Mouse (Mus musculus) embryonic facial prominence, embryonic 15.5 days (tissue): ENCODE data around the gene Gm20388. TPM values are rescaled to one million over a fixed set of nuclear protein-coding genes. Genes with fewer than 3 reads are reported as not detected.

Source experiments
- ATAC-seq: fragments of 200-750 bp; cut with Nextera tagmentation; 2 replicates; pipeline ENCODE4 v1.8.0; 2017; ENCODE audit warnings: low read depth, moderate TSS enrichment; ENCODE audit not compliant: insufficient number of reproducible peaks, low FRiP score, low TSS enrichment
- H3K27ac ChIP-seq: fragments of 300-500 bp; sonication (generic); replicated peaks from 2 replicates; pipeline ENCODE4 v1.5.1; 2015; ENCODE audit warnings: mild to moderate bottlenecking, inconsistent platforms
- H3K27me3 ChIP-seq: fragments of 300-500 bp; sonication (generic); 2 replicates; pipeline ENCODE4 v1.6.1; 2015; ENCODE audit warnings: inconsistent platforms
- H3K36me3 ChIP-seq: fragments of 300-500 bp; sonication (generic); 2 replicates; pipeline ENCODE4 v1.6.1; 2015; ENCODE audit warnings: mild to moderate bottlenecking, inconsistent platforms
- H3K4me1 ChIP-seq: fragments of 300-500 bp; sonication (generic); 2 replicates; pipeline ENCODE4 v1.6.1; 2015; ENCODE audit warnings: inconsistent platforms
- H3K4me2 ChIP-seq: fragments of 300-500 bp; sonication (generic); replicated peaks from 2 replicates; pipeline ENCODE4 v1.6.1; 2015; ENCODE audit warnings: mild to moderate bottlenecking, inconsistent platforms
- H3K4me3 ChIP-seq: fragments of 300-500 bp; sonication (generic); replicated peaks from 2 replicates; pipeline ENCODE4 v1.5.1; 2015; ENCODE audit warnings: mild to moderate bottlenecking, inconsistent platforms
- H3K9ac ChIP-seq: fragments of 300-500 bp; sonication (generic); 2 replicates; pipeline ENCODE4 v1.6.1; 2015; ENCODE audit warnings: inconsistent platforms
- H3K9me3 ChIP-seq: fragments of 300-500 bp; sonication (generic); replicated peaks from 2 replicates; pipeline ENCODE4 v1.6.1; 2016; ENCODE audit warnings: inconsistent platforms
- WGBS: fragments of 180-500 bp; shearing (Covaris S2); methylation state at CpG from one replicate; pipeline ENCODE4 v1.1.7; 2015; 5-methylcytosine and 5-hydroxymethylcytosine counted together
- polyA plus RNA-seq: library from polyadenylated mRNA; unstranded; fragments of >200 nt; fragmentation: Nextera tagmentation; extraction: Ambion mirVana; gene quantifications from 2 replicates; pipeline ENCODE4 v1.2.1, GENCODE M21; 2015

Gm20388 gene
- polyA plus RNA-seq, 1 experiment from 2014 or later = 8.0 TPM

- Histone ChIP-seq H3K9me3 (no peaks in the 10 kb centered on the region), H3K36me3 (no peaks in the 10 kb centered on the region), H3K4me1 (peaks cover 4% of the 10 kb centered on the region; the same call in 1 of the 2 replicates), H3K4me2 (no peak overlapping the region), H3K27me3 (0 out of 2 replicates have a peak, but pooled peaks cover 3% of the 10 kb centered on the region), H3K9ac (no peak overlapping the region), H3K4me3 (no peak overlapping the region), H3K27ac (no peak overlapping the region)
- no peak for ATAC-seq
- 61% methylated on average over 19 of the region's 19 CpGs for WGBS
These were observed 1293.2 kb downstream of the Gm20388 start for GRCm38 (mm10) chr8:121203612-121204376.

GRCm38 (mm10) chr8:121207171-121207570, 1296.5 kb downstream of the Gm20388 start:
- no peak overlapping the region for H3K4me3 ChIP-seq
- 88% methylated on average over 2 of the region's 2 CpGs for WGBS
- H3K4me1 ChIP-seq = peaks cover 4% of the 10 kb centered on the region
- no peak overlapping the region for H3K4me2 ChIP-seq
- no peaks in the 10 kb centered on the region for H3K9me3 ChIP-seq
- H3K27ac ChIP-seq = no peak overlapping the region
- H3K36me3 ChIP-seq = no peaks in the 10 kb centered on the region
- H3K27me3 ChIP-seq = no peaks in the 10 kb centered on the region
- H3K9ac ChIP-seq = no peak overlapping the region
- ATAC-seq = no peak

GRCm38 (mm10) chr8:121210627-121211026, 1300.0 kb downstream of the Gm20388 start:
- H3K4me2 ChIP-seq = no peak overlapping the region
- H3K4me1 ChIP-seq = no peaks in the 10 kb centered on the region; the same call in 1 of the 2 replicates
- H3K27ac ChIP-seq = no peak overlapping the region
- WGBS = 85% methylated on average over 3 of the region's 3 CpGs
- no peaks in the 10 kb centered on the region for H3K36me3 ChIP-seq
- no peak for ATAC-seq
- no peaks in the 10 kb centered on the region for H3K27me3 ChIP-seq
- H3K9me3 ChIP-seq = no peaks in the 10 kb centered on the region
- H3K4me3 ChIP-seq = no peak overlapping the region
- no peak overlapping the region for H3K9ac ChIP-seq

- H3K9ac ChIP-seq = no peak overlapping the region
- H3K4me2 ChIP-seq = no peak overlapping the region
- H3K27me3 ChIP-seq = no peaks in the 10 kb centered on the region
- no peak overlapping the region for H3K27ac ChIP-seq
- WGBS = 48% methylated on average over 15 of the region's 15 CpGs
- no peak for ATAC-seq
- H3K4me1 ChIP-seq = no peaks in the 10 kb centered on the region; the same call in 1 of the 2 replicates
- no peak overlapping the region for H3K4me3 ChIP-seq
- H3K36me3 ChIP-seq = no peaks in the 10 kb centered on the region
- H3K9me3 ChIP-seq = no peaks in the 10 kb centered on the region
These were observed 1302.6 kb downstream of the Gm20388 start for GRCm38 (mm10) chr8:121213236-121213635.

- no peaks in the 10 kb centered on the region for H3K9me3 ChIP-seq
- no peaks in the 10 kb centered on the region for H3K36me3 ChIP-seq
- 0 out of 2 replicates have a peak, but pooled peaks cover under 1% of the 10 kb centered on the region for H3K27me3 ChIP-seq
- WGBS = 58% methylated on average over 10 of the region's 10 CpGs
- no peak for ATAC-seq
- no peaks in the 10 kb centered on the region; the same call in 1 of the 2 replicates for H3K4me1 ChIP-seq
- H3K9ac ChIP-seq = no peak overlapping the region
- no peak overlapping the region for H3K27ac ChIP-seq
- no peak overlapping the region for H3K4me3 ChIP-seq
- H3K4me2 ChIP-seq = no peak overlapping the region
These were observed 1303.0 kb downstream of the Gm20388 start for GRCm38 (mm10) chr8:121213651-121214050.

GRCm38 (mm10) chr8:121214975-121215374, 1304.3 kb downstream of the Gm20388 start:
- peaks cover 7% of the 10 kb centered on the region for H3K4me1 ChIP-seq
- no peak overlapping the region for H3K4me3 ChIP-seq
- no peak for ATAC-seq
- no peak overlapping the region for H3K4me2 ChIP-seq
- H3K9ac ChIP-seq = no peak overlapping the region
- 75% methylated on average over 10 of the region's 10 CpGs for WGBS
- no peak overlapping the region for H3K27ac ChIP-seq
- H3K27me3 ChIP-seq = peaks cover 13% of the 10 kb centered on the region
- no peaks in the 10 kb centered on the region for H3K9me3 ChIP-seq
- no peaks in the 10 kb centered on the region for H3K36me3 ChIP-seq

GRCm38 (mm10) chr8:121216441-121216949, 1305.9 kb downstream of the Gm20388 start:
- H3K9me3 ChIP-seq = no peaks in the 10 kb centered on the region
- peaks cover 22% of the 10 kb centered on the region for H3K27me3 ChIP-seq
- no peak overlapping the region for H3K4me2 ChIP-seq
- WGBS = 88% methylated on average over 10 of the region's 10 CpGs
- H3K9ac ChIP-seq = no peak overlapping the region
- peaks cover 14% of the 10 kb centered on the region for H3K4me1 ChIP-seq
- H3K36me3 ChIP-seq = no peaks in the 10 kb centered on the region
- no peak overlapping the region for H3K4me3 ChIP-seq
- no peak overlapping the region for H3K27ac ChIP-seq
- no peak for ATAC-seq

GRCm38 (mm10) chr8:121218486-121218885, 1307.8 kb downstream of the Gm20388 start:
- Histone ChIP-seq H3K27me3 (peaks cover 37% of the 10 kb centered on the region), H3K9ac (no peak overlapping the region), H3K36me3 (no peaks in the 10 kb centered on the region), H3K4me3 (no peak overlapping the region), H3K4me1 (peaks cover 18% of the 10 kb centered on the region), H3K9me3 (no peaks in the 10 kb centered on the region), H3K27ac (no peak overlapping the region), H3K4me2 (no peak overlapping the region)
- ATAC-seq = no peak
- WGBS = 86% methylated on average over 3 of the region's 3 CpGs

- H3K9me3 ChIP-seq = no peaks in the 10 kb centered on the region
- H3K4me2 ChIP-seq = no peak overlapping the region; the same call in 1 of the 2 replicates
- WGBS = 23% methylated on average over 33 of the region's 33 CpGs
- no peak overlapping the region for H3K27ac ChIP-seq
- no peak overlapping the region for H3K9ac ChIP-seq
- ATAC-seq = peak; percentile 66; the same call in 1 of the 2 replicates
- peaks cover 18% of the 10 kb centered on the region for H3K4me1 ChIP-seq
- H3K4me3 ChIP-seq = no peak overlapping the region
- H3K36me3 ChIP-seq = no peaks in the 10 kb centered on the region
- H3K27me3 ChIP-seq = peaks cover 49% of the 10 kb centered on the region
These were observed 1309.7 kb downstream of the Gm20388 start for GRCm38 (mm10) chr8:121220103-121220899.

- WGBS = 66% methylated on average over 8 of the region's 8 CpGs
- Histone ChIP-seq H3K9me3 (no peaks in the 10 kb centered on the region), H3K36me3 (no peaks in the 10 kb centered on the region), H3K9ac (no peak overlapping the region), H3K4me1 (peaks cover 29% of the 10 kb centered on the region), H3K4me2 (no peak overlapping the region), H3K27ac (no peak overlapping the region), H3K27me3 (peaks cover 64% of the 10 kb centered on the region), H3K4me3 (no peak overlapping the region)
- no peak for ATAC-seq
These were observed 1314.1 kb downstream of the Gm20388 start for GRCm38 (mm10) chr8:121224709-121225108.

GRCm38 (mm10) chr8:121227756-121228155, 1317.1 kb downstream of the Gm20388 start:
- Histone ChIP-seq H3K9me3 (no peaks in the 10 kb centered on the region), H3K36me3 (no peaks in the 10 kb centered on the region), H3K27me3 (peaks cover 44% of the 10 kb centered on the region), H3K4me2 (peak overlapping the region; percentile 30), H3K4me3 (no peak overlapping the region), H3K27ac (no peak overlapping the region), H3K4me1 (peaks cover 22% of the 10 kb centered on the region), H3K9ac (no peak overlapping the region)
- WGBS = 34% methylated on average over 18 of the region's 18 CpGs
- 0 out of 2 replicates have a peak, but pooled peaks have one; percentile 44 for ATAC-seq
